Mouse (Mus musculus) cortical plate, adult 2 months (tissue): ENCODE data around the gene A630001G21Rik.

ENCODE experiments used
- CTCF ChIP-seq: fragments of 200-500 bp; IDR thresholded peaks from 2 replicates; pipeline ENCODE4 v1.5.1; 2011; ENCODE audit warnings: mild to moderate bottlenecking, control low read depth, low read length; ENCODE audit not compliant: insufficient read depth; ENCODE audit errors: extremely low read depth
- POLR2A ChIP-seq: fragments of 200-500 bp; IDR thresholded peaks from 2 replicates; pipeline ENCODE4 v1.6.1; 2011; ENCODE audit warnings: mild to moderate bottlenecking, low read length, control low read depth; ENCODE audit not compliant: insufficient read depth; ENCODE audit errors: extremely low read depth

DNA sequence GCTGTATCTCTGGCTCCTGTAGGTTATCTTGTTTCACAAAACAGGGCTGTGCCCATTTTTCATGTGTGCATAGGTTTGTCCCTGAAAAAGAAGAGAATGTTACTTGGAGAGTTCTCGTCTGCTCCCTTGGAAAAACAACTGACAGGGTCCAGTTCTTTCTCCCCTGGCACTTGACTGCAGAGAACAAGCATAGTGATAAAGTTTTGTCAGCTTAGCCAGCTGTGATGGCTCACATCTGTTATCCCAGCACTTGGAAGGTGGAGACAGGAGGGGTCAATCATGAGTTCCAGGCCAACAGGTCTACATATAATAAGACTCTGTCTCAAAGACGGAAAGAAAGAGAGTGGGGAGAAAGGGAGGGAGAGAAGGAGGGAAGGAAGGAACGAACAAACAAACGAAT is 59.4 kb downstream of the A630001G21Rik start:
- TF ChIP-seq POLR2A (no peak), CTCF (no peak)
